Mouse (Mus musculus) skeletal muscle tissue, adult 2 months (tissue): ENCODE measurements around the gene A630076J17Rik.

Experiments
- DNase-seq: peaks from one replicate; pipeline ENCODE4 v3.0.0-alpha.2; 2012; ENCODE audit warnings: low read depth, low spot score

A630076J17Rik gene

GRCm38 (mm10) chr3:107229822-107230221 is 592 bp upstream of the A630076J17Rik start:
- DNase-seq: no peak

- no peak for DNase-seq
These were observed 788 bp downstream of the A630076J17Rik start for GRCm38 (mm10) chr3:107231202-107231601.

GRCm38 (mm10) chr3:107233351-107233813 is 3.0 kb downstream of the A630076J17Rik start:
- peak; percentile 76 for DNase-seq

GRCm38 (mm10) chr3:107233945-107234344 is 3.5 kb downstream of the A630076J17Rik start:
- DNase-seq: no peak

- DNase-seq: no peak
These were observed 7.6 kb downstream of the A630076J17Rik start for GRCm38 (mm10) chr3:107238051-107238450.

- DNase-seq: no peak
These were observed 8.1 kb downstream of the A630076J17Rik start for GRCm38 (mm10) chr3:107238471-107238980.

- DNase-seq: no peak
These were observed 9.2 kb downstream of the A630076J17Rik start, which contains the start of gene Prok1 for GRCm38 (mm10) chr3:107239607-107240006. Gene Prok1 (minus strand): TSS chr3:107239707.

GRCm38 (mm10) chr3:107241389-107242094 is 11.1 kb downstream of the A630076J17Rik start:
- no peak for DNase-seq

- no peak for DNase-seq
These were observed 16.5 kb downstream of the A630076J17Rik start for GRCm38 (mm10) chr3:107246876-107247275.

GRCm38 (mm10) chr3:107249042-107249441 is 18.6 kb downstream of the A630076J17Rik start:
- DNase-seq: no peak

GRCm38 (mm10) chr3:107250320-107250719 is 19.9 kb downstream of the A630076J17Rik start:
- no peak for DNase-seq

GRCm38 (mm10) chr3:107252035-107252434 is 21.6 kb downstream of the A630076J17Rik start:
- DNase-seq: no peak

- DNase-seq: no peak
These were observed 23.5 kb downstream of the A630076J17Rik start for GRCm38 (mm10) chr3:107253925-107254324.

- DNase-seq: no peak
These were observed 25.6 kb downstream of the A630076J17Rik start for GRCm38 (mm10) chr3:107255992-107256391.

GRCm38 (mm10) chr3:107256724-107257123 is 26.3 kb downstream of the A630076J17Rik start:
- DNase-seq: peak; percentile 41

GRCm38 (mm10) chr3:107257924-107258323 is 27.5 kb downstream of the A630076J17Rik start:
- no peak for DNase-seq

GRCm38 (mm10) chr3:107260956-107261850 is 30.8 kb downstream of the A630076J17Rik start:
- DNase-seq: peak; percentile 53

GRCm38 (mm10) chr3:107261851-107262165 is 31.4 kb downstream of the A630076J17Rik start:
- DNase-seq: peak; percentile 58

GRCm38 (mm10) chr3:107266814-107267345 is 36.5 kb downstream of the A630076J17Rik start:
- no peak for DNase-seq

GRCm38 (mm10) chr3:107272433-107272832 is 42.0 kb downstream of the A630076J17Rik start:
- DNase-seq: no peak

GRCm38 (mm10) chr3:107273820-107274219 is 43.4 kb downstream of the A630076J17Rik start:
- peak; percentile 63 for DNase-seq

GRCm38 (mm10) chr3:107275351-107275750 is 44.9 kb downstream of the A630076J17Rik start:
- DNase-seq: no peak
